Mouse (Mus musculus): ENCODE data around the gene Alyref.

The Alyref gene

DNA sequence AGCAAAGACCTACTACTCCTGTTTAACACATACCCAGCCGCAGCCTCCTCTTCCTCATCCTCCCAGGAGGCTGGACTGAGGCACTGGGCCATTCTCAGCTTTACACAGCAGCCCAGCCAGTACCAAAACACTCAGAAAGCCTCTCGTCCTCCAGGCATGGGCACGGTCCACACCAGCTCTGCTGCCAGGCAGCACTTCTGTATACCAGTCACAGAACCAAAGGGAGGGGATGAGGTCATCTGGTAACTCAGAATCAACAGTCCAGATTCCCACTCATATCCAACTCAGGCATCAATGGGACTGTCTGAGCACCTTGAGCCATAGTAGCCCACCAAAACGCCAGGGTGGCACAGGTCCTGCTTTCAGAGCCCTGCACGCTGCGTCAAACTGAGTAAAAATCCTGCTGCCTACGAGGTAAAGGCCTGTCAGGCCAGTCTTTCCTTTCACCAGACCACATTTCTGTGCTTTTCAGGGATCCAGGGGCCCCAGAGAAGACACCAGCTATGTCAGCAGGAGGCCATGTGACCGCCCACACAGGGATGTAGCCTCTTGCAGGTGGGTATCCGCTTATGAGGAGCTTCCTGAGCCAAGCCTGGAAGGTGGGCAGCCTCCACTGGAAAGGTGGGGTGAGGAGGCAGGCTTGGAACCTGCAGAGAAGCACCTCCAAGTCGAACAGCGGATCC lies 28.8 kb upstream of the Alyref start:
- no peak for DNase-seq (ENCODE audit: low read depth, low spot score)

DNA sequence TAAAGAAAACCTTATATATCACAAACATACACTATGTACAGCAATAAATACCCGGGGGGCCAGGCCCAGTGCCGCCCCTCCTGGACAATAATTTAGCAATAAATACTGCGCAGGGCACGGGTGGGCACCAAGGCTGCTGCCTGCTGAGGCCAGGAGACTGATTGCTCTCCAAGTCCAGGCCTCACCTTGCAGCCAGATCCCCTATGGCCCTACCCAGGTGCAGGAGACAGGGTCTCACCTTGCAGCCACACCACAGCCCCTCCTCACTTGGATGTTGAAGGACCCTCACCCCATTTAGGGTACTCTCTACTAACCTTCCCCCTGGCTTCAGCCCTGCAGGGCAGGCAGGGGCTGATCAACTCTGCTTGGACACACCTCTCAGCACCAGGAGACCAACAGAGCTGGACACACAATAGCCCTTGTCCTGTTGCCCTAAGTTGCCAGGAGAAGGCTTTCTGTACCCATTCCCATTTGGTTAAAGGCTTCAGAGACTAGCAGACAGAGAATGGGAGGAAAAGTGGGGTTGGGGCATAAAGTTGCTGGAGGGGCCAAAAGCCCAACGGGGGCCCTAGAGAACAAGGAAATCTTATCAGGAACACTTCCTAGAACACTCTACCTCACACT lies 27.1 kb upstream of the Alyref start, which contains the start of gene Sirt7:
Gene Sirt7 (minus strand): TSS at position 89 of the 624 bp plus-strand sequence.
- no peak for DNase-seq (ENCODE audit: low read depth, low spot score)

DNA sequence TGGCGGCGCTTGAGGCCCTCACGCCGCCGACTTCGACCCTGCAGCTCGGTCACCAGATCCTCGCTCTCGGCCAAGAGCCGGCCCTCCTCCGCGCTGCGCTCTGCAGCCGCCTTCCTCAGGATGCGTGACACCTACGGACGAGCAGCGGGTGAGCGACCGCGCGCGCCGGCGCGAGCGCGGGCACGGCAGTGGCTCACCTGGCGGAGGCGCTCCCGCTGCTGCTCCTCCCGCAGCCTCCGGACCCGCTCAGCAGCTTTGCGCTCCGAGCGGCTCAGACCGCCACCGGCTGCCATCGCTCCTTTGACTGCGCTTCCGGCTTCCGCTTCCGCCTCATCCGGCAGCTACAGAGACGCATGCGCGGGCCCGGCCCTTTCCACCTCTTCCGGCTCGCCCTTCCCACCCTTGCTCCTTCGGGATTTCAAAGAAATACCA lies 26.5 kb upstream of the Alyref start:
- peak; percentile 66 for DNase-seq (ENCODE audit: low read depth, low spot score)

DNA sequence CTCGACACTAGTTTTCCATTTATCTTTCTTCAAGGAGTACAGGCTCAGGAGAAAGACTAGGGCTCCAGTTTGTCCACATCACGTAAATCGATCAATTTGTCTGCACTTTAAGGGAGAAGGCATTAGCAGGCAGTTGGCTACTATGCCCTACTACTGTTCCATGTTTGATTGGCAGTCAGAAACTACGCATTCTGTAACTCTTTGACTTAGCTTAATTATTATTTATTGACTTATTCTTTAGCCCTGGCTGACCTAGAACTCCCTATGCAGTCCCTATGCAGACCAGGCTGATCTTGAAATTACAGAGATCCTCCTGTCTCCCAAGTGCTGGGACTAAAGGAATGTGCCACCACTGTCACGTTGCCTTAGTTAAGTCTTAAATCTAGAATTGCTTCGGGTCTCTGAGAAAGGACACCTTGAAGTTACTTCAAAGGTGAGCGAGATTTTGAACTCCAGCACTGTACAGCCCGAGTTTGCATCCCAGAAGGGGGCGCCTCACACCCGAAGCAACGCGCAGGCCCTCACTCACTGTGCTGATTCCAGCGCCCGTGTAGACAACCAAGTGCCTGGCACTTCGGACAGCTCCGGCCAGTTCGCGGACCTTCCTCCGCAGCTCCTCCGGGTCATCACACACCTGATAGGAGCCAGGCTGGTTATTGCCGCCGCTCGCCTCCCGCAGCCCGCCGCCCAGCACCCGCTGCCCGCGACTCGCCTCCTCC lies 26.0 kb upstream of the Alyref start:
- DNase-seq (ENCODE audit: low read depth, low spot score): no peak

DNA sequence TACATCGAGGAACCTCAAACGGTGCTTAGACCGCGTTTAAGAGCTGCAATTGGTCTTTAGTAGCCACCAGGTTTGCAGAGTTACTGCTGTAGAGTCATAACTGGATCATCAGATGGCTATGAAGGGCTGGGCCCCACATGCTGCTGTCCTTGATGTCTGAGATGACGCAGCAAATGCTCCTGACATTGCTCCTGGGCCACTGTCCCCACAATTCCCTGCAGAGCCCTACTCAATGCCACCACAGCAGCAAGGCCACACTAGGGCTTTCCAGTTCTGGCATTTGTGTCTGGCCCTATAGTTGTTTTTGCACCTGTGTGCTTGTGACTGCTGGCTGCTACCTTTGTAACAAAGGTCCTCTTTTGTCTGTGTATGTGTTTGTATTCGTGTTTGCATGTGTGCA lies 24.6 kb upstream of the Alyref start:
- DNase-seq (ENCODE audit: low read depth, low spot score): no peak

DNA sequence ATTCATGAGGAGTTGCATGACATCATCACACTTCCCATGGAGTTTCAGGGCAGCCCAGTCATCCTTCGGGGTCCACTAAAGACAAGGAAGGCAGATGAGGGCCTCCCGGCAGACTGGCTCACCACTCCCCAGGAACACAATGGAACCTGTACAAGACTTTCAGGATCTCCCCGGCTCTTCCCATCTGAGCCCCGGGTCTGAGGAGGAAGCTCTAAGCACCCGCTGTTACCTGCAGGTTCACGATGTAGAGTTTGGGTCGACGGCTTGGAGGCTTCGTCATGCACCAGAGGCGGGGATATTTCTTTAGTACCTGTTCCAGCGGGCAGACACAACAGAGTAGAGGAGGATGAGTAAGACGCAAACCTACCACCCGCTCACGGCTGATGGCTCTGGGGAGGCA lies 22.0 kb upstream of the Alyref start:
- no peak for DNase-seq (ENCODE audit: low read depth, low spot score)

DNA sequence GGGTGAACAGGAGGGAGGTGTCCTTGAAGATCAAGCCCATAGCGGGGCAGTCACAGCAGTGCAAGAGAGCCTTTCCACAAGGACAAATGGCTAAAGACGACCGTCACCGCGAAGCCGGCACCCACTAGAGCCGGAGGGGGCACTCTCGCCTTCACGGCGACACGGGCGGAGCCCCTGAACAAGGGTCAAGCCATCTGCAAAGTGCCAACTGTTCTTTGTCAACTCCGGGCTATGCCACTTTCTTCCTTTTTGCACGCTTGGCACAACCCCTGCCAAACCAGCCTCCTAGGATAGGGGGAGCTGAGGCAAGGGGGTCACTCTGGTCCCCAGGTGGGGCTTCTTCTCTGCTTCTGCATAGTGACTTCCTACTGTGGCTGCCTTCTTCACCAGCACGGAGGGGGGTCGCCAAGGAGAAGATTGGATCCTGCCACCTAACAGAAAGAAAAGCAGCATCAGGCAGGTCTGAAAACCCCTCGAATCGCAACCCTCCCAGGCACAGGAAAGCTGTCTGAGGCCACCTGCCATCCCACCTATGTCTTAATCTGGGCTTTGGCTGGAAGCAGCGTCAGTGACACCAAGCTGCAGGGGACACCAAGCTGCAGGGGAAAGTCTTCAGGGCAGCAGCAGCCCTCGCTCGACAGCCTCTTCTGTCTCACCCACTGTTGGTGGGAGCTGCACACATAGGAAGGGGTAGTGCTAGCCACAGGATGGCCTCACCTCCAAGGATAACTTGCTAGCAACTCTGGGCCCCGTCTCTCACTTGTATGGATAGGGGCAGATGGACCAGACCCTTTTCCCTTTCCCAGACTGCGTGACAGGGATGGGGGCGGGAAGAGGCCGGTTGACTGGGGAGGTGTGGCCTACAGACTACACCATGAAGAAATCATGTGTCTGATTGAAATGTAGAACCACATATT lies 20.7 kb upstream of the Alyref start:
- DNase-seq (ENCODE audit: low read depth, low spot score): no peak

DNA sequence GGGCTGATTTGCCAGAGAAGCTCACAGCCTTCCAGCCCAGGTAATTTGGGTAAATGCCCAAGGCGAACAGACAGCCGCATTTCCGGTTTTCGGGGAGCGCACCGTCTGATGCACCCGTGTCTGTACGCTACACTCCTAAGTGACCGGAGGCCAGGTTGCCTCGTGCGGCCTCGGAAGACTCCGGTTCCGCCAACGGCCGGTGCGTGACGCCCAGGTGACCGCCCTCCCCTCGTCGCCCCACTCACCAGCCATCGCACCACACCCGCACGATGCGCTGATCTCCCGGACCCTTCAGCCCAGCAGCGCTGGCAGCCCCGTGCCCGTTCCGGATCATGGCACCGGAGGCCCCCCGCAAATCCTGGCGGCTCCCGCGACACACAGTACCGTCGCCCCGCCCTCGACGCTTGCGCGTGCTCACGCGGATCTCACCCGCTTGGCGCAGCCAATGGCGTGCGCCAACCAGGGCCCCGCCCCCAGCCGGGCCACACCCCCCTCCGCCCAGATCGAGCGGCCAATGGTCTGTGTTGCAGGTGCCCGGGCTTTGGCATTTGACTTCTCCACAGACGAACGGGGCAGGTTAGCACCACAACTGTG lies 19.5 kb upstream of the Alyref start, which contains the start of gene Pcyt2:
Gene Pcyt2 (minus strand): TSS at position 418 of the 594 bp plus-strand sequence.
- peak; percentile 73 for DNase-seq (ENCODE audit: low read depth, low spot score)

DNA sequence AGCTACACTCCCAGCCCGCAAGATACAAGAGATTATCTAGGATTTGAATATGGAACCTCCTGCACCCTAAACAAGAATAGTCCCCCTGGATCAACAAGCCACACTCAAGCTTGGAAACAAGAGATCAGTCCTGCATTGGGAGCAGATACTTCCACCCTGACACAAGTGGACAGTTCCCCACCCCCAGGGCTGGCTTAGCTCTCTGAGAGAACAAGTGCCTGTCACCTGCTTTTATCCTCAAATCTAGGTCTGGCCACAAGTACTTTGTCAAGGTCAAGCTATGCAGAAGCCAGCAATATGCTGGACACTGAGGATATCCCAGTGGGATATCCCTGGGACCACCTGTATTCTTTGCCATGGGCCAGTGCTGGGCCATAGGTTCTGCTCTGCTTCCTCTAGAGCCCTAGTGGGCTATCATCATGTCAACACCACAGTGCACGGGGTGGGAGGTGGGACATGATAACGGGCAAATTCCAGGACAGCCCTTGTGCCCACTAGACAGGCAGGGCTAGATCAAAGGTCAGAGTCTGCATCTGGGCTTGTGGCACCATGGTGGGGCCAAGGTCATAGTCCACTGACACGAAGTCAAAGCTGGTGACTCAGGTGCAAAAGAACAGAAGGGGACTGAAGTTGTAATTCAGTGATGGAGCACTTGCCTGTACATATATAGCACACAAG lies 18.6 kb upstream of the Alyref start:
- no peak for DNase-seq (ENCODE audit: low read depth, low spot score)

DNA sequence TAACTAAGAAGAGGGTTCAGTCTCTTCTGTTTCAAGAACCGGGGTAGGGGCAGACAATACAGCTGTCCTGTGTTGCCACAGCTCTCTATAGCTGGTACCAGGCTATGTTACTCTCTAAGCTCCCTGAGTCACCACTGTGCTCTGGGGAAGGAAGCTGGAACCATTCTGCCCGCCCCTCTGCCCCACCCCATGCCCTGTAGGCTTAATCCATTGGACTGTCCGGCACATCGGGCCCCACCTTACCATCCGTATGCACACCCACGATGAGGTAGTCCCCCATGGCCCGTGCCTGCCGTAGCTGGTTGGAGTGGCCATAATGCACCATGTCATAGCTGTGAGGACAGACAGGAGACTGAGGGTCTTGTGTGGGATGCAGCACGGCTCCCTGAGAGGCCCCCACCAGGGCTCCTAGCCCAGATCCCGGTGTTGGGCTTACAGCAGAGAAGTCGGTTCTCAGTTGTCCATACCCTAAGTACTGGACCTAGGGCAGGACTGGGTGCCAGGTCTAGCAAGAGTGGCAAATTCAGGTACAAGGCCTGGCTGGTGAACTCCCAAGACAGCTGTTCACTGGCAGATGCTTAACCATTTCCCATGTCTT lies 17.5 kb upstream of the Alyref start:
- DNase-seq (ENCODE audit: low read depth, low spot score): no peak

DNA sequence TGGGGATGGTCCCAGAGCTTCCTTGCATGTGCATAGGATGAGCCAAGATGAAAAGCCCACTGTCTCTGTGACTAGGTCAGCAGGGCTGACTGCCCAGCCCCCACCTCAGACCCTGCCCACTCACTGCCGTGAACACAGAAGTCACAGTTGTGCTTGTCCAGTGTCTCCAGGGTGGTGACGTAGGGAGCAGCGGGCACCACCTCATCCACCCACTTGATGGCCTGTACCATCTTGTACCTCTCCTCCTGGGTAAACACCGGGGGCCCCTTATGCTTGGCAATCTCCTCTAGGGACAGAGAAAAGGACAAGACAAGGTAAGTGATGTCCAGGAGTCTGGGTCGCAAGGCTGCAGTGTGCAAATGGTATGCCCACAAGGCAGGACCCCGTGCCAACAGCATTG lies 17.0 kb upstream of the Alyref start:
- no peak for DNase-seq (ENCODE audit: low read depth, low spot score)

DNA sequence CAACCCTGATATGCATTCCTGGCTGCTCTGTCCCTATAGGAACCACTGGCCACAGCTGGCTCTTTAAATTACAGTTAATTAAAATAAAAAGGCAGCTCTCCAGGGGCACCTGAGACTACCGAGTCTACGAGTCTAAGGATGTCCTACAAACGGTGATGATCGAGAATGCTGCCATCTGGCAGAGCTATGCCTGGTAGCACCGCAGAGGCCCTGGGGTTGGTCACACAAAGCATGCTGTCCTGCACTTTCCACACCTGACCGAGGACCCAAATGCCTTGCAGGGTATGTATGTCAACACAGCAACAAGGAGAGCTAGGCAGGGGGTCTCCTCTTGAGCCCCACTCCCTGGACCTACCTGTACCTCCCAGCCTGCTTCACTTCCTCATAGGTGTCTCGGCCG lies 15.8 kb upstream of the Alyref start:
- no peak for DNase-seq (ENCODE audit: low read depth, low spot score)

DNA sequence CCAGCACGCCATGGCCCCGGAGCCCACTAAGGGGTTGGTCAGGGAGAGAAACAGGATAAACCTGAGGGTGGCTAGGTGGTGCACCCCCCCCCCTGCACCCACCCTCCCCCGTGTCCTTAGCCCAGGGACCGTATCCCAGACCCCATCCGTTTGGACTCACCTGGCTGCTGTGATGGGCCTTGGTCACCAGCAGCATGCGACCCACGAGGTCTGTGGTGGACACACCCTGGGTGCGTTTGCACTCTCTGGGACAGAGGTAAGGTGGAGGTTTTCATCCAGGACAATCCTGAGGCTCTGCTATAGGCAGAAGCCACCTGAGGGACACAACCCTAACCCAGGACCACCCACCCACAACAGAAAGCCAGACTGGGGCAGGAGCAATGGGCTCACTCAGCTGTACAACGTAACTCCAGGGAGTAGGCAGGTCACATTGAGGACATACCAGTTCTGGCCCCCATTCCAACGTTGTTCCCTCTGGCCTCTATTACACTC lies 15.4 kb upstream of the Alyref start:
- DNase-seq (ENCODE audit: low read depth, low spot score): no peak

DNA sequence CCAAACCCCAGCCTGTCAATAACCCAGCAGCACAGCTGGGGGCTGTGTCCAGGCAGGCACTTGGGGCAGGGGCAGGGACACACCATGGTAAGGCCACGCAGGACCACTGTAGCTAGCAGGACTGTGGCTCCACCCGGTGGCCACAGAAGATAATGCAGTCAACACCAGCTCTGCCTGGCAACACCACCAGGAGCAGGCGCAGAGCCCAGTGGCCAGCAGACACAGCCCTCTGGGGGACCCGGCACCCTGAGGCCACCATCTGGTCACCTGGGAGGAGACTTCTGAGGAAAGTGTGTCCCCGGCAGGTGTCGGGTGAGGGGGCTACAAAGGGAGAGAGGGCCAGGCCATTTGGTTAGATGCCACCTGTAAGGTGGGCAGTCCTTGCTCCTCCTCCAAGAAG lies 14.6 kb upstream of the Alyref start:
- no peak for DNase-seq (ENCODE audit: low read depth, low spot score)

DNA sequence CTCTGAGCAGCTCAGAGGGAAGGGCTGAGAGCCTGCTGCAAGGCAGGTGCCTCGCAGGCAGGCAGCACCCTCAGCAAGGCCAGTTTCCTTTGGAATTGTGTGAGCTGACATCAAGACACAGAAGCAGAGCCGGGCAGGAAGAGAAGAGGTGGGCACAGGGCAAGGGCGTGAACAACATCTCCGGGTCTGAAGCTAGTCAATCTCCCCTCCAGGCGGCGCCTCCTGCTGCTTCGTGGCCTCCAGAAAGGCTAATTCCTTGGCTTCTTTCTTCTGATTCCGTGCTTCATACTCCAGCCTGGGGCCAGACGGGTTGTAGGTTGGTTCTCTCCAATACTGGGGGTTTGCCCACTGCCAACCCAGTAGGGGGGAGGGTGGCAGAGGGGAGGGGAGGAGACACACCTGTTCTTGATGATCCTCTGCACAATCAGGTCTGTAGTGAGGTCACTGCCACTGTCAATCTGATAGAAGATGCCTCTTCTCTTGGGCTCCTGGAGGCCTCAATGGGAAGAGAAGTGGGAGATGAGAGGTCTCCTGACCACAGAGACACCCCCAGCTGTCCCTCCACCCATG lies 12.4 kb upstream of the Alyref start:
- no peak for DNase-seq (ENCODE audit: low read depth, low spot score)

DNA sequence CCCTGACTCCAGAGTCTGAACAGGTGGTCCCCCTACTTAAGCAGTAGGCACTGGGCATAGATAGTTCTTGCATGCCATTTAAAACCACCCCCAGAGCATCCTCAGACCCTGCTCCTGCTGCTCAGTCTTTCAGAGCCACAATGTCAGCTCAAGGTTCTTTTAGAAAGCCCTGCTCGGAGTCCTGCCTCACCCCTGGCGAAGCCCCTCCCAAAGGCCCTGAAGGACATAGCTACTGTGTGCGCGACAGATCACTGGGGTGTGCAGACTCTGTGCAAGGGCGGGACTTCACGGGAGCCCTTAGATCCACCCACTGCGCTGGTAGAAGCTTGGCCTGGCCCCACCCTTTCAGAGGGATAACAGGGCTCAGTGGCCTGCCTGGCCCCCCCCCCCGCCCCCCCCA lies 11.1 kb upstream of the Alyref start:
- DNase-seq (ENCODE audit: low read depth, low spot score): no peak

DNA sequence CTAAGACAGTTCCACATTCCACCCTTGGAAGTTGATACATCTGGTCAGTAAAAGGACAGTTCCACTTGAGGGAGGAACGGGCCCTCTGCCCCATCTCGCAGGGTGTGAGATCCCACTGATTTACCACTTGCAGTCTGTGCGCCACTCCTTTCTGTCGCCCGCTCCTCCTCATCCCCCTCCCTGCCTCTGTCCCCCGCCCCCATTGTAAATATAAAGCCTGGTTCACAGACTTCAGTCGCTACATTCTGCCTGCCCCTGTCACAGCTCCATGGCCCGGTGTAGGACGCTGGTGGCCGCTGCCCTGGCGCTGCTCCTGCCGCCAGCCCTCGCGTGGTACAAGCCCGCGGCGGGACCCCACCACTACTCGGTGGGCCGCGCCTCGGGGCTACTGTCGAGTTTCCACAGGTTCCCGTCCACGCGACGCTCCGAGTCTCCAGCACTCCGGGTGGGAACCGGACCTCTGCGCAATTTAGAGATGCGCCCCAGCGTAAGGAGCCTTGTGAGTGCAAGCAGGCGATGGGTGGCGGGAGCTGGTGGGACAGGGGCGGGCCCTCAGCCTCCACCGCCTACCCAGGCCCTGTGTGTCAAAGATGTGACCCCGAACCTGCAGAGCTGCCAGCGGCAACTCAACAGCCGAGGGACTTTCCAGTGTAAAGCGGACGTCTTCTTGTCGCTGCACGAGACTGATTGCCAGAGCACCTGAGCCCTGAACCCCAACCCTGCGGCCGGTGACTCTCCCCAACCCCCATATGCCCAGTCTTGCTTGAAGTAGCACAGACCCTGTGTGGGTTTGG lies 10.3 kb upstream of the Alyref start, which contains the start of gene Npb:
Gene Npb (plus strand): TSS at position 237 of the 794 bp plus-strand sequence.
- DNase-seq (ENCODE audit: low read depth, low spot score): no peak

DNA sequence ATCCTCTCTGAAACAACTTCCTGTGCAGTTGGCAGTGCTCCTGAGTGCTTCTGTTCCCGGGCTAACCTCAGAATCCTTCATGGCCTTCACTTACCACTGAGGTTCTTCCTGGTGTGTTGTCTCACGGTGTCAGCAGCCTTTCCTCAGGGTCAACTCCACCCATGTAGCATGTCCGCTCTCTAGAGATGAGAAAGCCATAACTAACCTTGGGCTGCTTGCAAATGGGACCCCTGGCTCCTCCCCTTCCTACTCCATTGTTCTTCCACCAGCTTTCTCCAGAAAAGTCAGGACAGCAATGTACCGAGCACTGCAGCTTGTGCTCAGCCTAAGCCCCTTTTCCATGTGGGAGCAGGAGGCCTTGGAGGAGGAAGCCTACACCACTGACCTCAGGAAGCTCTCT lies 8.6 kb upstream of the Alyref start:
- no peak for DNase-seq (ENCODE audit: low read depth, low spot score)

DNA sequence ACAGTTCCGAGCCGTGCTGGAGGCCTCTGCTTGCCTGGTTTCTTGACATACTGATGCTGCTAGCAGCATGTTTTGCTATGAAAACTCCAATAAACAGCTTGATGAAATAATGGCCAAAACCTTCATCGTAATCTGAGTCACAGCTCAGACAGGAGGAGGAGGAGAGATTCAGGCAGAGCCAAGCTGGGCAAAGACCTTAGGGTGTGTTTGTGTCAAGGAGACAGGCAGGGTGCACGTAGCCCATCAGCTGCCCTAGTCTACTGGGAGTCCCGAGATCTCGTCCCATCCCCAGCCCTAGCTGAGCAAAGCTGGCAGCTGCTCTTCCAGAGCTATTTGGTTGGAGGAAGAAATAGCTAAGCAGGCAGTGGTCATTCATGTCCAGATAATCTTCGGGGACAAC lies 7.5 kb upstream of the Alyref start:
- no peak for DNase-seq (ENCODE audit: low read depth, low spot score)

Data from retina, adult 2 months (tissue).